Mouse (Mus musculus): ENCODE measurements at regions not wholly inside any gene's neighbourhood (a gene's known extent, or its start where the extent isn't known, plus 50 kb on each side); places are given as distances from the start of the nearest gene placed in this dataset.

DNA sequence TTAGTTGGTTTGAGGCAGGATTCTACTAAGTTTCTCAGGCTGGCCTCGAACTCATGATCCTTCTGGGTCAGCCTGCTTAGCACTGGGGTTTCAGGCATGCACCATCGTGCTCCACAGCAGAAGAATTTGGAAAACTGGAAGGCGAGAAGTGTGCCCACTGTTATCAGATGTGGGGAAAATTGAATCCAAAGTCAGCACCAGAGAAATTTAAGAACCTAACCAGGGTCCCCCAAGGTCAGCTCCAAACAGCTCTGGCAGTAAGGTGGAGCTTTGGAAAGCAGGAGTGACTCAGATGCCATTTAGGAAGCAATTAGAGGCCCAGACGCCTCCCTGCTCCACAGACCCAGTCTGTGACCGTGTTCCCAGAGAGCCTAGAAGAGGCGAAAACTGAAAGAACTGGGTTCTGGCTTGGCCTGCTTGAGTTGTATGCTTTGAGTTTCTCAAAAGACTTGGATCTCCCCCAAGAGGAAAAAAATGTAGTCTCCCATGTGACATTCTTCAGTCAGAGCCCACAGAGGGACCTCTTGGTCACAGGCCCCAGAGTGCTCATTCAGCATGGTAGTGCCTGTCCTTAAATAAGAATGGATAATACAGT lies 59.8 kb upstream of the Med4 start:
- TF ChIP-seq POLR2A (IDR thresholded peaks at IDR 0.05; ENCODE audit: low read depth, low read length) (no peak), CTCF (IDR thresholded peaks at IDR 0.05; ENCODE audit: borderline replicate concordance, insufficient read depth, low read length) (no peak)

All from embryonic fibroblast, embryonic 13.5 days (primary cell).